In the genomic region with DNA sequence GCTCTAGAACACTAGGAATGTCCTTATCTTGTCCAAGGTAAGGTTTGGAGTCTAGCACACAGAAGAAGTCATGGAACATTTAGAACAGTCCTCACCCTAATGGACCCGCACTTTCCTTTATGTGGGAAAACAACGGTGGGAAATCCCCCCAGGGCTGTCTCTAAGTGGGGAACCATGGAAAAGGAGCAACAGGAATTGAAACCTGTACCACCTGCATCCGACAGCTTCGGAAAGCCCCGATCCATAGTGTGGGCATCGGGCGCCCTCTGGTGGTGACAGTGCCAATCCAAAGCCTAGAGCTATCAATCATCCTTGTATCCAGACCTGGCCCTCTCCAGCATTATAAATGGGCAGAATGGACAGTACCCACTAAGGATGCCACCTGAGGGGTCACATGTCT, we compare ENCODE assay signal across 8 mouse cellular contexts.
A peak's percentile ranks its signal among the peaks of the same experiment; 100 is the strongest.
DNase-seq lines count a peak whose midpoint lies in the region; ATAC-seq and TF ChIP-seq lines count a peak whose summit lies in the region.

No protein-coding gene starts in this region.

- no peaks in the 10 kb centered on the region for H3K36me3 ChIP-seq in liver, embryonic 13.5 days

- DNase-seq in 3T3-L1 (ENCODE audit: low read depth, low spot score) (peak; percentile 75), ZHBTc4 (ENCODE audit: low read depth, low spot score) (peak; percentile 80)
- peak; percentile 83 for DNase-seq in cerebellum, postnatal 36 days
- DNase-seq in gastrocnemius, adult 2 months, result peak; percentile 78
- DNase-seq in kidney, postnatal 10 days, result peak; percentile 87
- peak; percentile 31 for DNase-seq in liver, embryonic 13.5 days
- peak; percentile 90 for DNase-seq in testis, postnatal 10 days (ENCODE audit: low spot score)

- peak; percentile 87 for TF ChIP-seq CTCF in gastrocnemius, adult 2 months (IDR thresholded peaks at IDR 0.05)

- H3K9me3 ChIP-seq in liver, embryonic 13.5 days (replicated peaks), result no peaks in the 10 kb centered on the region

- no peak for ATAC-seq in liver, embryonic 13.5 days (ENCODE audit: low read depth)
- ATAC-seq in neutrophil, adult 5-6 weeks (ENCODE audit: extremely low read depth, insufficient number of reproducible peaks, low FRiP score, poor library complexity, severe bottlenecking), result peak; percentile 83

- no peak overlapping the region for H3K27ac ChIP-seq in gastrocnemius, adult 2 months
- H3K27ac ChIP-seq in liver, embryonic 13.5 days, result no peak overlapping the region

- 8% methylated on average over 7 of the region's 7 CpGs for WGBS in liver, embryonic 13.5 days (ENCODE audit: insufficient replicate concordance)

- H3K4me3 ChIP-seq in gastrocnemius, adult 2 months, result no peak overlapping the region
- no peak overlapping the region for H3K4me3 ChIP-seq in liver, embryonic 13.5 days (replicated peaks)

- no peak overlapping the region for H3K9ac ChIP-seq in liver, embryonic 13.5 days

- 0 out of 2 replicates have a peak, but pooled peaks cover 10% of the 10 kb centered on the region for H3K27me3 ChIP-seq in liver, embryonic 13.5 days

- H3K4me2 ChIP-seq in liver, embryonic 13.5 days, result no peak overlapping the region

- intact Hi-C loops in gastrocnemius, adult 2 months (cut with DNase I), result loop anchor here (5.0 kb wide), 1 partner anchor 800 kb away; no protein-coding TSS in a partner anchor

- H3K4me1 ChIP-seq in liver, embryonic 13.5 days (replicated peaks), result no peaks in the 10 kb centered on the region

Comparison
In these comparisons a context has a peak if more than half of its experiments do, and no peak if none do; other contexts are left out.
1. DNase-seq: peak in every context shown above with its lines; median percentile 90 in testis, postnatal 10 days; 87 in kidney, postnatal 10 days; 83 in cerebellum, postnatal 36 days; 80 in ZHBTc4; 78 in gastrocnemius, adult 2 months; 75 in 3T3-L1; 31 in liver, embryonic 13.5 days.